Mouse (Mus musculus) lung, embryonic 15.5 days (tissue): ENCODE results near the gene Rpap2. TPM values are rescaled to one million over a fixed set of nuclear protein-coding genes. Genes with fewer than 3 reads are reported as not detected.

ENCODE experiments used
- ATAC-seq: fragments of 200-750 bp; cut with Nextera tagmentation; 2 replicates; pipeline ENCODE4 v1.8.0; 2017; ENCODE audit warnings: moderate number of reproducible peaks, borderline replicate concordance; ENCODE audit not compliant: low FRiP score, low TSS enrichment; ENCODE audit errors: extremely low read depth
- H3K27ac ChIP-seq: fragments of 300-500 bp; sonication (generic); 2 replicates; pipeline ENCODE4 v1.5.1; 2015; ENCODE audit warnings: moderate library complexity, mild to moderate bottlenecking, inconsistent platforms
- H3K27me3 ChIP-seq: fragments of 300-500 bp; sonication (generic); 2 replicates; pipeline ENCODE4 v1.6.1; 2015; ENCODE audit warnings: inconsistent platforms
- H3K36me3 ChIP-seq: fragments of 300-500 bp; sonication (generic); 2 replicates; pipeline ENCODE4 v1.6.1; 2015; ENCODE audit warnings: inconsistent platforms
- H3K4me1 ChIP-seq: fragments of 300-500 bp; sonication (generic); 2 replicates; pipeline ENCODE4 v1.6.1; 2015; ENCODE audit warnings: inconsistent platforms
- H3K4me2 ChIP-seq: fragments of 300-500 bp; sonication (generic); 2 replicates; pipeline ENCODE4 v1.6.1; 2015; ENCODE audit warnings: inconsistent platforms, mild to moderate bottlenecking, moderate library complexity
- H3K4me3 ChIP-seq: fragments of 300-500 bp; sonication (generic); 2 replicates; pipeline ENCODE4 v1.5.1; 2015; ENCODE audit warnings: mild to moderate bottlenecking, inconsistent platforms
- H3K9ac ChIP-seq: fragments of 300-500 bp; sonication (generic); 2 replicates; pipeline ENCODE4 v1.6.1; 2015; ENCODE audit warnings: inconsistent platforms
- H3K9me3 ChIP-seq: fragments of 300-500 bp; sonication (generic); 2 replicates; pipeline ENCODE4 v1.6.1; 2016; ENCODE audit warnings: inconsistent platforms
- WGBS: fragments of 180-500 bp; shearing (Covaris S2); methylation state at CpG from one replicate; pipeline ENCODE4 v1.1.7; 2015; 5-methylcytosine and 5-hydroxymethylcytosine counted together
- polyA plus RNA-seq: library from polyadenylated mRNA; unstranded; fragments of >200 nt; fragmentation: Nextera tagmentation; extraction: Ambion mirVana; gene quantifications from 2 replicates; pipeline ENCODE4 v1.2.1, GENCODE M21; 2015

Rpap2 gene
- polyA plus RNA-seq, 1 experiment from 2014 or later: 14.4 TPM

DNA sequence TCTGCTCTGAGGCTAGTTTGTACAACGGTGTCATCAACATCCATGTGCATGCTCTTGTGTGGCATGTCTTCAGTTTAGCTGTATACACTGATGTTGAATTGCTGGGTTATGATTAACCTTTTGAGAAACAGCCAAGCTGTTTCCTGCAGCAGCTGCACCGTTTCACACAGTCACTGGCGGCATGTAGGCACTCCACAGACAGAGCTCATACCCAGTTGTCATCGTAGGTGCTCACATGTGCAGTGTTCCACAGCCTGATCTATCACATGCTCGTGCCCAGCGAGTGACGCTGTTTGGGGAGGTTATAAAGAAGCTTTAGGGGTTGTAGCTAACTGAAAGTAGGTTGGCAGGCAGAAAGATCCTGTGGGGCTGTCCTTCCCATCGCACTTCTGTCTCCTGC lies 41.2 kb downstream of the Rpap2 start:
- no peak overlapping the region for H3K9ac ChIP-seq
- WGBS: 77% methylated on average over 8 of the region's 8 CpGs

DNA sequence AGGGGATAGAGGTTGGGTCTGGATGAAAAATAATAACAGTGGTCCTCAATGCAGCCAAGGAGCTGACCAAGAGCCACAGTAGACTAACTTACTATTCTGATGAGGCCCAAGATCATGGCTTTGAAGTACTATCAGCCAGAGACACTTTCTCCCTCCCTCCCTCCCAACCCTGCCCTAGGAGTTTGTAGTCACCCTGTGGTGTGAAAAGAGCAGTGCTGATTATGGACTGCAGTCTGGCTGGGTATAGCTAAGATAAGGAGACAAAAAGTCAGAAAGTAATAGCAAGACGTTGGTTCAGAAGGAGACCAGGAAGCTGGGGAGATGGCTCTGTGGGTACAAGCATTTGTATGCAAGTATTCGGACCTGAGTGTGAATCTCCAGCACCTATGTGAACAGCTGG lies 47.4 kb downstream of the Rpap2 start:
- no peak for ATAC-seq
- H3K4me1 ChIP-seq: no peaks in the 10 kb centered on the region
- H3K27me3 ChIP-seq: no peaks in the 10 kb centered on the region
- WGBS: 76% methylated on average over 2 of the region's 2 CpGs
- H3K4me3 ChIP-seq: no peak overlapping the region
- no peak overlapping the region for H3K9ac ChIP-seq
- H3K27ac ChIP-seq: no peak overlapping the region
- no peaks in the 10 kb centered on the region for H3K9me3 ChIP-seq
- H3K4me2 ChIP-seq: no peak overlapping the region
- 0 out of 2 replicates have a peak, but pooled peaks cover 2% of the 10 kb centered on the region for H3K36me3 ChIP-seq

More for the DNA sequence above, 41.2 kb downstream of the Rpap2 start:
- Histone ChIP-seq H3K4me2 (no peak overlapping the region), H3K36me3 (peaks cover 5% of the 10 kb centered on the region; the same call in 1 of the 2 replicates), H3K27ac (no peak overlapping the region), H3K9me3 (no peaks in the 10 kb centered on the region), H3K4me3 (no peak overlapping the region), H3K4me1 (no peaks in the 10 kb centered on the region), H3K27me3 (no peaks in the 10 kb centered on the region)
- ATAC-seq: no peak

DNA sequence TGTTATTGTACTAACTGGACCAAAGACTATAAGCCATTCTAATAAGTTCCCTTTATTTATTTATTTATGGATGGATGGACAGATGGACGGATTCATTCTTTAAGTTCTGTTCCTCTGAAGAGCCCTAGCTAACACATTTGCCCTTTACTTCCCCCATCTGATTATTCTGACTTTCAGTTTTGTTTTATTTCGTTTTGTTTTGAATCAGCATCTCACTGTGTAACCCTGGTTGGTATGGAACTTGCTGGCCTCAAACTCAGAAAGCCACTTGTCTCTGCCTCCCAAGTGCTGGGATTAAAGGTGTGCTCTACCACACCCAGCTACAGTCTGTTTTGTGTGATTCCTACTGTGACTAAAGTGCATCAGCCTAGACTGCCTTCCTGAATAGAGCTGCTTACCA lies 48.8 kb downstream of the Rpap2 start:
- no peak for ATAC-seq
- no peak overlapping the region for H3K27ac ChIP-seq
- H3K4me2 ChIP-seq: no peak overlapping the region
- H3K27me3 ChIP-seq: no peaks in the 10 kb centered on the region
- no peaks in the 10 kb centered on the region for H3K9me3 ChIP-seq
- no peak overlapping the region for H3K9ac ChIP-seq
- no peak overlapping the region for H3K4me3 ChIP-seq
- WGBS: 81% methylated on average over 2 of the region's 2 CpGs
- H3K4me1 ChIP-seq: no peaks in the 10 kb centered on the region
- 0 out of 2 replicates have a peak, but pooled peaks cover 2% of the 10 kb centered on the region for H3K36me3 ChIP-seq

GRCm38 (mm10) chr5:107647580-107647979 lies 50.4 kb downstream of the Rpap2 start:
- no peaks in the 10 kb centered on the region for H3K4me1 ChIP-seq
- H3K27ac ChIP-seq: no peak overlapping the region
- no peak overlapping the region for H3K4me3 ChIP-seq
- H3K4me2 ChIP-seq: no peak overlapping the region
- H3K36me3 ChIP-seq: no peaks in the 10 kb centered on the region
- WGBS: 69% methylated on average over 4 of the region's 4 CpGs
- ATAC-seq: no peak
- no peaks in the 10 kb centered on the region for H3K27me3 ChIP-seq
- no peaks in the 10 kb centered on the region for H3K9me3 ChIP-seq
- no peak overlapping the region for H3K9ac ChIP-seq

GRCm38 (mm10) chr5:107648552-107649125 lies 51.5 kb downstream of the Rpap2 start:
- 55% methylated on average over 5 of the region's 5 CpGs for WGBS
- Histone ChIP-seq H3K4me1 (no peaks in the 10 kb centered on the region), H3K27me3 (no peaks in the 10 kb centered on the region), H3K4me3 (no peak overlapping the region), H3K9me3 (no peaks in the 10 kb centered on the region), H3K4me2 (no peak overlapping the region), H3K36me3 (no peaks in the 10 kb centered on the region), H3K9ac (no peak overlapping the region), H3K27ac (no peak overlapping the region)
- ATAC-seq: no peak

DNA sequence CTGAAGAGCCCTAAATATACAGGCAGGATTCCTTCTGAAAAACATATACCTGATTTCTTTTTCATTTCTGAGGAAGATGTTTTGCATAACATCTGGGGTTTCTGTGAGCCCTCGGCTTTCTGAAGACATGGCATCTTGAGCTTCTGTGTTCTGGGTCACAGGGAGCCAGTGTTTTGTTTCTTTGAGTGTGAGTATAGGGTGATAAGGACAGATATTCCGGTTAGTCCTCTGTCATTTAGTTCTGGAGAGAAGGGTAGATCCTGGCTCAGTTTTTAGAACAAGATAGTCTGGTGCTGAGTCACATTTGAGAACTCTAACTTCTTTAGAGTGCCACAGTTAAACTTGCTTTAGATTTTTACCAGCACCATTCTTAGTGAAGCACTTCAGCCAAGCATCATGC lies 52.5 kb downstream of the Rpap2 start:
- H3K4me2 ChIP-seq: no peak overlapping the region
- 62% methylated on average over 2 of the region's 2 CpGs for WGBS
- no peaks in the 10 kb centered on the region for H3K9me3 ChIP-seq
- no peaks in the 10 kb centered on the region for H3K4me1 ChIP-seq
- ATAC-seq: no peak
- no peaks in the 10 kb centered on the region for H3K36me3 ChIP-seq
- no peak overlapping the region for H3K27ac ChIP-seq
- no peak overlapping the region for H3K4me3 ChIP-seq
- H3K9ac ChIP-seq: no peak overlapping the region
- no peaks in the 10 kb centered on the region for H3K27me3 ChIP-seq

DNA sequence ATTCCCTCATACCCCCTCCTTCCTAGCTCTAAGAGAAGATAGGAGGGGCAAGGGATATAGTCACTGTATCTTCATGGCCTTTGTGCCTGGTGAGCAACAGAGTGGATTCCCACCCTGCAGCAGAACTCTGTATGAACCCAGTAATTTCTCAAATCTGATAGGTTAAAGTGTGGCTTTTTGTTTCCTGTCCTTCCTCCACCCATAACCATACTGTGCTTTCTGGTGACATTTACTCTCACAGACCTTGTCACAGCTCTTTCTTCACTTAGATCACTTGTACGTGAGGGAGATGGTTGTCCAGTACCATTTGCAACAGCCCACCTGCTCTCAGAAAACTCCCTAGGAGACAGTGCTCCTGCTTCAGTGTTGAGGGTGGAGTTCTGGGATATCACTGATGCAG lies 53.3 kb downstream of the Rpap2 start:
- 43% methylated on average over 1 of the region's 1 CpGs for WGBS

DNA sequence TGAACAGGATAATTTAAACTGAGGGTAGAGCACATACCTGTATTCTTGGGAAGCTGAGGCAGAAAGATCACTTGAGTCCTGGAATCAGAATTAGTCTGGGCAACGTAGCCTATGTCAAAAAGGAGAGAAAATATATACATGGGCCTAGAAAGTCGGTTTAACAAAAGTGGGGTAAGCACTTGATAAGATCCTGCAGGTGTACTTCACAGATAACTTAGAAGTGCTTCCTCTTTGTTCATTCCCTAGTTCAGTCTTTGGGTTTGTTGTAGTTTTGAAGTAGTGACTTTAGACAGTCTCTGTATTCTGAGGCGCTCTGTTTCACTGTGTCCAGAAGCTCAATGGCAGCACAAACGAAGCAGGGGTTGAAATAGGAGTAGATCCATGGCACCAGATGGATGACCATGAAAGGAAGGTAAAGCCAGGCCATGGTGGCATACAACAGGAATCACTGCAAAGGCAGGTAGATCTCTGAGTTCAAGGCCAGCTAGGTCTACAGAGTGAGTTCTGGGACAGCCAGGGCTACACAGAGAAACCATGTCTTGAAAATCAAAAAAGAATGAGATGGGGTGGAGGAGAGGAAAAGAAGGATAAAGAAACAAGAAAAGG lies 55.0 kb downstream of the Rpap2 start:
- 78% methylated on average over 4 of the region's 4 CpGs for WGBS
- no peak overlapping the region for H3K4me3 ChIP-seq
- 0 out of 2 replicates have a peak, but pooled peaks cover 3% of the 10 kb centered on the region for H3K36me3 ChIP-seq
- no peak overlapping the region for H3K27ac ChIP-seq
- H3K4me1 ChIP-seq: no peaks in the 10 kb centered on the region
- no peaks in the 10 kb centered on the region for H3K9me3 ChIP-seq
- no peak overlapping the region for H3K4me2 ChIP-seq
- no peaks in the 10 kb centered on the region for H3K27me3 ChIP-seq
- ATAC-seq: no peak
- H3K9ac ChIP-seq: no peak overlapping the region

More for the DNA sequence above, 53.3 kb downstream of the Rpap2 start:
- no peaks in the 10 kb centered on the region for H3K9me3 ChIP-seq
- no peaks in the 10 kb centered on the region for H3K27me3 ChIP-seq
- H3K4me1 ChIP-seq: no peaks in the 10 kb centered on the region
- no peaks in the 10 kb centered on the region for H3K36me3 ChIP-seq
- no peak overlapping the region for H3K4me3 ChIP-seq
- no peak for ATAC-seq
- H3K27ac ChIP-seq: no peak overlapping the region
- H3K4me2 ChIP-seq: no peak overlapping the region
- H3K9ac ChIP-seq: no peak overlapping the region

- Histone ChIP-seq H3K36me3 (no peaks in the 10 kb centered on the region), H3K4me3 (no peak overlapping the region), H3K27ac (no peak overlapping the region), H3K4me2 (no peak overlapping the region), H3K4me1 (no peaks in the 10 kb centered on the region), H3K9me3 (no peaks in the 10 kb centered on the region), H3K9ac (no peak overlapping the region), H3K27me3 (no peaks in the 10 kb centered on the region)
- 53% methylated on average over 5 of the region's 5 CpGs for WGBS
- no peak for ATAC-seq
Measured at GRCm38 (mm10) chr5:107678392-107678791, 81.2 kb downstream of the Rpap2 start.

DNA sequence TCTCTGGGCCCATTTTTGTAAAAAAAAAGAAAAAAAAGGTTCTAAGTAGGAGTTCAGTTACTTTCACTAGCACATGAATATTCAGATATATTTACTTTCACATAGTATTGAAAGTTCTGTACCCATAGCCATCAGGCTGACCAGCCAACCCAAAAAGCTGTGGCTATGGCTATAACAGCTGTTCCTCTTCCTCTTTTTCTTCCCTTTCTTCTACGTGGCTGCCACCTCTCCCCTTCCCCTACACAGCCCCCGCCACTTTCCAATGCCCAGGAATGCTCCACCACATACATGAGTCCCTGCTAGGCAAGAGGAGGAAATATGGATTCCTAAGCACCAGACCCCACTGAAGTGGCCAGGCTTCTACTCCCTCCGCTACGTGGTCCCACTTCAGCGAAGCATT lies 84.1 kb downstream of the Rpap2 start:
- 66% methylated on average over 5 of the region's 5 CpGs for WGBS
- Histone ChIP-seq H3K27ac (no peak overlapping the region), H3K36me3 (no peaks in the 10 kb centered on the region), H3K4me1 (no peaks in the 10 kb centered on the region), H3K9ac (no peak overlapping the region), H3K4me3 (no peak overlapping the region), H3K27me3 (no peaks in the 10 kb centered on the region), H3K9me3 (no peaks in the 10 kb centered on the region), H3K4me2 (no peak overlapping the region)
- no peak for ATAC-seq

GRCm38 (mm10) chr5:107684380-107684779 lies 87.2 kb downstream of the Rpap2 start:
- ATAC-seq: no peak
- Histone ChIP-seq H3K4me2 (no peak overlapping the region), H3K4me1 (peaks cover 9% of the 10 kb centered on the region), H3K36me3 (no peaks in the 10 kb centered on the region), H3K9me3 (no peaks in the 10 kb centered on the region), H3K27me3 (no peaks in the 10 kb centered on the region), H3K9ac (no peak overlapping the region), H3K4me3 (no peak overlapping the region), H3K27ac (no peak overlapping the region)
- 73% methylated on average over 2 of the region's 2 CpGs for WGBS

DNA sequence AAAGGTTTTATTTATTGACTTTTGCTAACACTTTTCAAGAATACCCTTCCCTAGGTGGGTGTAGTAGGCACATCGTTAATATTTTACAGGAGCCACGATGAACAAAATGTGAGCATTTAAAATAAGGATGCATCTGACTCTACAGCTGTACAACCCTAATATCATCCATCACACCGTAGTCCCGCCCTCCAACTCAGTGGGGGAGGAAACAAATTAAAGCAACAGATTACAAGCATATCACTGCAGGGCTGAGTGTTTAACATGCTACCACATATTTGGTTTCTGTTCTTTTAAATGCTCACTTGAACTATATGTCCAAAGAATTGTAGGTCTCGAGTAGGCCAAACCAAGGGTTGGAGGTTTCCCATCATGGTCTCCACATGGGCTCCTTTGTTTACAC lies 90.0 kb downstream of the Rpap2 start:
- no peak overlapping the region for H3K4me3 ChIP-seq
- WGBS: 92% methylated on average over 5 of the region's 5 CpGs
- no peak for ATAC-seq
- H3K4me1 ChIP-seq: peaks cover 9% of the 10 kb centered on the region
- no peak overlapping the region for H3K9ac ChIP-seq
- H3K27me3 ChIP-seq: no peaks in the 10 kb centered on the region
- no peaks in the 10 kb centered on the region for H3K36me3 ChIP-seq
- H3K27ac ChIP-seq: no peak overlapping the region
- no peaks in the 10 kb centered on the region for H3K9me3 ChIP-seq
- H3K4me2 ChIP-seq: no peak overlapping the region
